Mouse (Mus musculus): ENCODE measurements around the gene E130218I03Rik. TPM values are rescaled to one million over a fixed set of nuclear protein-coding genes. Genes with fewer than 3 reads are reported as not detected.

E130218I03Rik gene
- polyA plus RNA-seq, 1 experiment from 2014 or later = 0.13 TPM

GRCm38 (mm10) chr4:134234876-134235275 lies 8.6 kb upstream of the E130218I03Rik start:
- Histone ChIP-seq H3K4me2 (ENCODE audit: low read depth, low read length) (no peak overlapping the region), H3K27me3 (ENCODE audit: control insufficient read depth, insufficient read depth, low read depth, low read length) (peaks cover 8% of the 10 kb centered on the region)
- no peak for ATAC-seq (ENCODE audit: low read depth)

GRCm38 (mm10) chr4:134237582-134238278 lies 5.7 kb upstream of the E130218I03Rik start:
- Histone ChIP-seq H3K4me2 (ENCODE audit: low read depth, low read length) (0 out of 2 replicates have a peak overlapping the region, but pooled peaks have one; percentile 25), H3K9ac (ENCODE audit: low read depth, low read length) (no peak overlapping the region), H3K27ac (ENCODE audit: low read length) (no peak overlapping the region), H3K4me3 (ENCODE audit: low read depth, low read length) (no peak overlapping the region), H3K27me3 (ENCODE audit: control insufficient read depth, insufficient read depth, low read depth, low read length) (peaks cover 8% of the 10 kb centered on the region), H3K4me1 (ENCODE audit: control insufficient read depth, low read depth, low read length) (peaks cover 5% of the 10 kb centered on the region), H3K36me3 (ENCODE audit: control insufficient read depth, insufficient read depth) (no peaks in the 10 kb centered on the region), H3K9me3 (replicated peaks; ENCODE audit: control insufficient read depth, low read length) (no peaks in the 10 kb centered on the region)
- no peak for ATAC-seq (ENCODE audit: low read depth)
- 24% methylated on average over 19 of the region's 19 CpGs for WGBS (ENCODE audit: insufficient replicate concordance)

More at GRCm38 (mm10) chr4:134234876-134235275, 8.6 kb upstream of the E130218I03Rik start:
- no peaks in the 10 kb centered on the region for H3K9me3 ChIP-seq (replicated peaks; ENCODE audit: control insufficient read depth, low read length)
- H3K36me3 ChIP-seq (ENCODE audit: control insufficient read depth, insufficient read depth) = no peaks in the 10 kb centered on the region
- no peak overlapping the region for H3K4me3 ChIP-seq (ENCODE audit: low read depth, low read length)
- no peak overlapping the region for H3K27ac ChIP-seq (ENCODE audit: low read length)
- 51% methylated on average over 5 of the region's 5 CpGs for WGBS (ENCODE audit: insufficient replicate concordance)
- no peak overlapping the region for H3K9ac ChIP-seq (ENCODE audit: low read depth, low read length)
- H3K4me1 ChIP-seq (ENCODE audit: control insufficient read depth, low read depth, low read length) = peaks cover 5% of the 10 kb centered on the region

GRCm38 (mm10) chr4:134238279-134238651 lies 5.2 kb upstream of the E130218I03Rik start, which contains the start of gene Cnksr1:
Cnksr1 (minus strand) TSS chr4:134238399.
- 8% methylated on average over 18 of the region's 18 CpGs for WGBS (ENCODE audit: insufficient replicate concordance)
- H3K27ac ChIP-seq (ENCODE audit: low read length) = no peak within 1 kb of the TSS
- H3K4me2 ChIP-seq (ENCODE audit: low read depth, low read length) = peak within 1 kb of the TSS; percentile 25
- peaks cover 8% of the 10 kb centered on the region for H3K27me3 ChIP-seq (ENCODE audit: control insufficient read depth, insufficient read depth, low read depth, low read length)
- H3K4me1 ChIP-seq (ENCODE audit: control insufficient read depth, low read depth, low read length) = peaks cover 5% of the 10 kb centered on the region
- ATAC-seq (ENCODE audit: low read depth) = no peak
- H3K36me3 ChIP-seq (ENCODE audit: control insufficient read depth, insufficient read depth) = no peaks in the 10 kb centered on the region
- H3K9me3 ChIP-seq (replicated peaks; ENCODE audit: control insufficient read depth, low read length) = no peaks in the 10 kb centered on the region
- 0 out of 2 replicates have a peak within 1 kb of the TSS, but pooled peaks have one; percentile 15 for H3K4me3 ChIP-seq (ENCODE audit: low read depth, low read length)
- H3K9ac ChIP-seq (ENCODE audit: low read depth, low read length) = no peak within 1 kb of the TSS

GRCm38 (mm10) chr4:134238686-134239085 lies 4.8 kb upstream of the E130218I03Rik start:
- WGBS (ENCODE audit: insufficient replicate concordance) = 8% methylated on average over 10 of the region's 10 CpGs
- ATAC-seq (ENCODE audit: low read depth) = no peak
- Histone ChIP-seq H3K27ac (ENCODE audit: low read length) (no peak overlapping the region), H3K4me1 (ENCODE audit: control insufficient read depth, low read depth, low read length) (peaks cover 5% of the 10 kb centered on the region), H3K27me3 (ENCODE audit: control insufficient read depth, insufficient read depth, low read depth, low read length) (peaks cover 8% of the 10 kb centered on the region), H3K36me3 (ENCODE audit: control insufficient read depth, insufficient read depth) (no peaks in the 10 kb centered on the region), H3K4me3 (ENCODE audit: low read depth, low read length) (0 out of 2 replicates have a peak overlapping the region, but pooled peaks have one; percentile 15), H3K9ac (ENCODE audit: low read depth, low read length) (no peak overlapping the region), H3K4me2 (ENCODE audit: low read depth, low read length) (peak overlapping the region; percentile 25), H3K9me3 (replicated peaks; ENCODE audit: control insufficient read depth, low read length) (no peaks in the 10 kb centered on the region)

- Histone ChIP-seq H3K9me3 (replicated peaks; ENCODE audit: control insufficient read depth, low read length) (no peaks in the 10 kb centered on the region), H3K4me3 (ENCODE audit: low read depth, low read length) (peak within 1 kb of the TSS; percentile 84), H3K4me2 (ENCODE audit: low read depth, low read length) (peak within 1 kb of the TSS; percentile 98), H3K36me3 (ENCODE audit: control insufficient read depth, insufficient read depth) (no peaks in the 10 kb centered on the region), H3K27ac (ENCODE audit: low read length) (no peak within 1 kb of the TSS), H3K9ac (ENCODE audit: low read depth, low read length) (peak within 1 kb of the TSS; percentile 82), H3K27me3 (ENCODE audit: control insufficient read depth, insufficient read depth, low read depth, low read length) (peaks cover 41% of the 10 kb centered on the region), H3K4me1 (ENCODE audit: control insufficient read depth, low read depth, low read length) (peaks cover 13% of the 10 kb centered on the region)
- WGBS (ENCODE audit: insufficient replicate concordance) = under 1% methylated on average over 60 of the region's 60 CpGs
- peak; percentile 85 for ATAC-seq (ENCODE audit: low read depth)
Observed at GRCm38 (mm10) chr4:134245148-134245843, 1.8 kb downstream of the E130218I03Rik start, which contains the start of gene Zfp593. Zfp593 (minus strand) TSS chr4:134245592.

- ATAC-seq (ENCODE audit: low read depth) = no peak
- H3K9me3 ChIP-seq (replicated peaks; ENCODE audit: control insufficient read depth, low read length) = no peaks in the 10 kb centered on the region
- WGBS (ENCODE audit: insufficient replicate concordance) = 49% methylated on average over 4 of the region's 4 CpGs
- no peak overlapping the region for H3K27ac ChIP-seq (ENCODE audit: low read length)
- H3K9ac ChIP-seq (ENCODE audit: low read depth, low read length) = no peak overlapping the region
- no peak overlapping the region for H3K4me3 ChIP-seq (ENCODE audit: low read depth, low read length)
- no peak overlapping the region for H3K4me2 ChIP-seq (ENCODE audit: low read depth, low read length)
- H3K4me1 ChIP-seq (ENCODE audit: control insufficient read depth, low read depth, low read length) = peaks cover 20% of the 10 kb centered on the region
- peaks cover 51% of the 10 kb centered on the region for H3K27me3 ChIP-seq (ENCODE audit: control insufficient read depth, insufficient read depth, low read depth, low read length)
- H3K36me3 ChIP-seq (ENCODE audit: control insufficient read depth, insufficient read depth) = no peaks in the 10 kb centered on the region
Observed at GRCm38 (mm10) chr4:134246256-134246655, 2.8 kb downstream of the E130218I03Rik start.

GRCm38 (mm10) chr4:134246719-134247258 lies 3.3 kb downstream of the E130218I03Rik start, which contains the start of gene Gm30191:
Gm30191 (plus strand) TSS chr4:134246935.
- no peak within 1 kb of the TSS for H3K27ac ChIP-seq (ENCODE audit: low read length)
- H3K9ac ChIP-seq (ENCODE audit: low read depth, low read length) = no peak within 1 kb of the TSS
- peak within 1 kb of the TSS; percentile 98 for H3K4me2 ChIP-seq (ENCODE audit: low read depth, low read length)
- peaks cover 26% of the 10 kb centered on the region for H3K4me1 ChIP-seq (ENCODE audit: control insufficient read depth, low read depth, low read length)
- H3K9me3 ChIP-seq (replicated peaks; ENCODE audit: control insufficient read depth, low read length) = no peaks in the 10 kb centered on the region
- peak within 1 kb of the TSS; percentile 84; the same call in 1 of the 2 replicates for H3K4me3 ChIP-seq (ENCODE audit: low read depth, low read length)
- peaks cover 56% of the 10 kb centered on the region for H3K27me3 ChIP-seq (ENCODE audit: control insufficient read depth, insufficient read depth, low read depth, low read length)
- H3K36me3 ChIP-seq (ENCODE audit: control insufficient read depth, insufficient read depth) = no peaks in the 10 kb centered on the region
- ATAC-seq (ENCODE audit: low read depth) = no peak
- 66% methylated on average over 7 of the region's 7 CpGs for WGBS (ENCODE audit: insufficient replicate concordance)

- no peaks in the 10 kb centered on the region for H3K36me3 ChIP-seq (ENCODE audit: control insufficient read depth, insufficient read depth)
- peak overlapping the region; percentile 54 for H3K4me2 ChIP-seq (ENCODE audit: low read depth, low read length)
- no peak overlapping the region for H3K27ac ChIP-seq (ENCODE audit: low read length)
- no peak for ATAC-seq (ENCODE audit: low read depth)
- H3K27me3 ChIP-seq (ENCODE audit: control insufficient read depth, insufficient read depth, low read depth, low read length) = peaks cover 85% of the 10 kb centered on the region
- H3K9me3 ChIP-seq (replicated peaks; ENCODE audit: control insufficient read depth, low read length) = no peaks in the 10 kb centered on the region
- H3K9ac ChIP-seq (ENCODE audit: low read depth, low read length) = no peak overlapping the region
- H3K4me1 ChIP-seq (ENCODE audit: control insufficient read depth, low read depth, low read length) = peaks cover 33% of the 10 kb centered on the region
- H3K4me3 ChIP-seq (ENCODE audit: low read depth, low read length) = peak overlapping the region; percentile 37
- 4% methylated on average over 30 of the region's 30 CpGs for WGBS (ENCODE audit: insufficient replicate concordance)
Observed at GRCm38 (mm10) chr4:134249651-134250050, 6.2 kb downstream of the E130218I03Rik start.
